Mouse (Mus musculus): ENCODE results near the gene Tmem101. TPM values are rescaled to one million over a fixed set of nuclear protein-coding genes. Genes with fewer than 3 reads are reported as not detected.

Tmem101 gene
- polyA plus RNA-seq, 1 experiment, result 15.1 TPM

DNA sequence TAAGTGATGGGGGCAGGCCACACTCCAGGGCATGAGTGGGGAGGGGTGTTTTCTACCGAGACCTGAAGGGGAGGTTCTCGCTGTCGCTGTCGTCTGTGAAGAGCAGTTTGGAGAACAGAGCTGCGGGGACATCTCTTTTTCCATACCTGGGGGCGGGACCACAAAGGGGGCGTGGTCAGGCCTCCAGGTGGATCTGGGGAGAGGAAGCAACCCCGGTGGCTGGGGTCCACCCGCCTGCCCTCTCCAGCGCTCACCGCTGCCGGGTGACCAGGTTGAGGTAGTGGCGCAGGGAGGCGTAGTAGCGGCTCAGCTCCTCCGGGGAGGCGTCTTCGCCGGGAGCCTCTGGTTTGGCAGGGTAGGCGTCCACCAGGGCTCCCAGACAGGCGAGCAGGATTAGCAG is 49.3 kb downstream of the Tmem101 start:
- Histone ChIP-seq H3K36me3 (ENCODE audit: control insufficient read depth, insufficient read depth, low read length) (no peaks in the 10 kb centered on the region), H3K27ac (ENCODE audit: control insufficient read depth, insufficient read depth, low read depth, low read length) (no peak overlapping the region), H3K4me1 (ENCODE audit: control insufficient read depth, insufficient read depth, low read length) (peaks cover 4% of the 10 kb centered on the region; the same call in 1 of the 2 replicates), H3K27me3 (ENCODE audit: control insufficient read depth, insufficient read depth, low read length) (no peaks in the 10 kb centered on the region; the same call in 1 of the 2 replicates), H3K4me3 (ENCODE audit: control insufficient read depth, low read depth, low read length) (no peak overlapping the region)
- TF ChIP-seq CTCF (IDR thresholded peaks at IDR 0.05; ENCODE audit: control insufficient read depth, insufficient read depth, insufficient replicate concordance, low read depth, low read length) (no peak), POLR2A (IDR thresholded peaks at IDR 0.05; ENCODE audit: control insufficient read depth, low read depth, low read length) (no peak)

Other genes starting within 250 kb of the Tmem101 start
- 2.4 and 6.4 TPM in 2 replicates for gene Sost, start 189.4 kb downstream of the Tmem101 start, polyA plus RNA-seq (2012; rRNA removed)
- gene Cfap97d1, start 172.1 kb downstream of the Tmem101 start, polyA plus RNA-seq (2012; rRNA removed), result 72.2 and 94.1 TPM in 2 replicates
- 249 and 266 TPM in 2 replicates for gene Dusp3, start 169.4 kb downstream of the Tmem101 start, polyA plus RNA-seq (2012; rRNA removed)
- 11.0 and 14.7 TPM in 2 replicates for gene Mpp3, start 127.9 kb downstream of the Tmem101 start, polyA plus RNA-seq (2012; rRNA removed)
- 2.5 and 2.7 TPM in 2 replicates for gene Cd300lg, start 114.9 kb downstream of the Tmem101 start, polyA plus RNA-seq (2012; rRNA removed)
- 1.2 and 1.5 TPM in 2 replicates for gene Mpp2, start 67.9 kb downstream of the Tmem101 start, polyA plus RNA-seq (2012; rRNA removed)
- not detected in 2 replicates for gene Ppy, start 55.1 kb downstream of the Tmem101 start, polyA plus RNA-seq (2012; rRNA removed)
- 8.2 and 9.4 TPM in 2 replicates for gene Pyy, start 48.6 kb downstream of the Tmem101 start, polyA plus RNA-seq (2012; rRNA removed)
- 6.2 and 8.0 TPM in 2 replicates for gene Nags, start 10.9 kb downstream of the Tmem101 start, polyA plus RNA-seq (2012; rRNA removed)
- gene Lsm12, start 28.9 kb upstream of the Tmem101 start, polyA plus RNA-seq (2012; rRNA removed), result 41.5 and 41.8 TPM in 2 replicates
- 416 and 434 TPM in 2 replicates for gene G6pc3, start 33.2 kb upstream of the Tmem101 start, polyA plus RNA-seq (2012; rRNA removed)
- gene Hdac5, start 73.8 kb upstream of the Tmem101 start, polyA plus RNA-seq (2012; rRNA removed), result 68.9 and 84.1 TPM in 2 replicates
- 31.8 and 48.5 TPM in 2 replicates for gene BC030867, start 92.5 kb upstream of the Tmem101 start, polyA plus RNA-seq (2012; rRNA removed)
- 0.10 and 0.11 TPM in 2 replicates for gene Asb16, start 112.3 kb upstream of the Tmem101 start, polyA plus RNA-seq (2012; rRNA removed)
- gene Tmub2, start 128.5 kb upstream of the Tmem101 start, polyA plus RNA-seq (2012; rRNA removed), result 32.6 and 35.2 TPM in 2 replicates
- 16.8 and 17.8 TPM in 2 replicates for gene Atxn7l3, start 140.2 kb upstream of the Tmem101 start, polyA plus RNA-seq (2012; rRNA removed)
- gene Ubtf, start 163.3 kb upstream of the Tmem101 start, polyA plus RNA-seq (2012; rRNA removed), result 8.6 and 8.9 TPM in 2 replicates
- not detected in 2 replicates for gene Slc4a1, start 209.8 kb upstream of the Tmem101 start, polyA plus RNA-seq (2012; rRNA removed)
- 53.7 and 55.6 TPM in 2 replicates for gene Rundc3a, start 237.0 kb upstream of the Tmem101 start, polyA plus RNA-seq (2012; rRNA removed)

Data from testis, adult 2 months (tissue).